Mouse (Mus musculus) E14TG2a.4 (cell line): Measurements from ENCODE around the gene Dcps.

Experiments used
- CTCF ChIP-seq: conservative IDR thresholded peaks from 2 replicates; pipeline ENCODE4 v1.5.1; 2014; ENCODE audit warnings: low read length
- NANOG ChIP-seq: IDR thresholded peaks from 2 replicates; pipeline ENCODE4 v1.6.1; 2014; ENCODE audit warnings: borderline replicate concordance, low read length, mixed read lengths

DNA sequence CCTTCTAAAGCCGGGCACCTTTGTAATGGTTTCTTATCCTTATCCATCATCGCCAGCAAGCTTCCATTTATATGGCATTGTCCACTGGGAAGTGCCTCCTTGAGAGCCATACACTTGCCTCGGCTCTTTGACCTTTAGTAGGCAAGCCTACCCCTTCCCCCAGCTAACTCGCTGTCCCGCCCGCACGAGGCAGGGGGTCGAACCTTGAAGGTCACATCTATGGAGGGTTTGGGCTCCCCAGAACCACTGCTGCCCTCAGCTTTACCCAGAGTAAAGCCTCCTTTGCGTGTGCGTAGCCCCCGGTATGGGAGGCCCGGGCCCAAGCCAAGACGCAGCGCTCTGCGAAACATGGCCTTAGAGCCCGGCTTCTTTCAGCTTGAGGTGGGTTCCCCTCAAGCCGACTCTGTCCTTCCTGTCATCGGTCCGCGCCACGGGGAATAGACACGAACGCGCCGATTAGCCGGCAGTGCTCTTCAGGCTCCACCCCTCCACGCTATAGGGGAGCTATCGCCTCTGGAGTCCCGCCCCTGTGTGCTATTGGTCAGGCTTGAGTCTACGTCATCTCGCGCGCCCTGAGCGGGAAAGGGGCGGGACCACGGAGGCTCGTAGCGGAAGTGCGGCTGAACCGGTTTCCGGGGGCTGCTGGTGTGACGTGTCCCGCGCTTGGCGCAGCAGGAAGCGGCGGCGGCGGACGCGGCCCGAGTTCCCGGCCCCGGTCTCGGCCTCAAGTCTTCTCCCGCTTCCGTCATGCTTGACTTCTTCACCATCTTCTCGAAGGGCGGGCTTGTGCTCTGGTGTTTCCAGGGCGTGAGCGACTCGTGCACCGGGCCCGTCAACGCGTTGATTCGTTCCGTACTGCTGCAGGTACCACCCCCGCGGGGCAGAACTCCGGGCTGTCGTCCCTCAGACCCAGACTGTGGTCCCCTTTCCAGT, 34.9 kb upstream of the Dcps start, which contains the start of gene Foxred1:
- TF ChIP-seq CTCF = no peak
- TF ChIP-seq NANOG = no peak
